Mouse (Mus musculus): ENCODE data around the gene Keap1. TPM values are rescaled to one million over a fixed set of nuclear protein-coding genes. Genes with fewer than 3 reads are reported as not detected.

Gene Keap1
- total RNA-seq, 1 experiment, result 27.4 TPM

GRCm38 (mm10) chr9:21254690-21255089, 15.5 kb upstream of the Keap1 start:
- Histone ChIP-seq H3K4me3 (ENCODE audit: insufficient read depth in 1 of 2, low read depth in 1 of 2, low read length in 2 of 2, poor library complexity in 1 of 2, severe bottlenecking in 1 of 2) (no peak overlapping the region), H3K27ac (ENCODE audit: insufficient read depth, low read depth, low read length, poor library complexity, severe bottlenecking) (no peak overlapping the region), H3K9me3 (ENCODE audit: control insufficient read depth, insufficient read depth, low read depth, low read length) (no peaks in the 10 kb centered on the region), H3K36me3 (ENCODE audit: control insufficient read depth, insufficient read depth, low read length, poor library complexity, severe bottlenecking) (no peaks in the 10 kb centered on the region), H3K9ac (ENCODE audit: insufficient read depth, low read depth, low read length, poor library complexity, severe bottlenecking) (no peak overlapping the region), H3K4me1 (ENCODE audit: control insufficient read depth in 2 of 2, insufficient read depth in 2 of 2, low read length in 2 of 2, poor library complexity in 1 of 2) (peaks cover 0 to 5% of the 10 kb centered on the region in 2 experiments; a peak in 2 of 4 replicates)
- DNase-seq (ENCODE audit: low read depth, low spot score), result no peak
- TF ChIP-seq MAFK (IDR thresholded peaks at IDR 0.05; ENCODE audit: insufficient read depth, low read depth, low read length), result no peak
- TF ChIP-seq ZC3H11A (IDR thresholded peaks at IDR 0.05; ENCODE audit: borderline replicate concordance, low read depth, low read length), result no peak
- no peak for TF ChIP-seq ZNF384 (IDR thresholded peaks at IDR 0.05; ENCODE audit: low read depth, low read length)
- in situ Hi-C loops (cut with MboI; ENCODE audit: low sequenced_read_pairs in 2 of 2, unreplicated experiment in 2 of 2), result no loop called here

GRCm38 (mm10) chr9:21251116-21251735, 12.1 kb upstream of the Keap1 start:
- no peaks in the 10 kb centered on the region for H3K36me3 ChIP-seq (ENCODE audit: control insufficient read depth, insufficient read depth, low read length, poor library complexity, severe bottlenecking)
- H3K4me3 ChIP-seq (ENCODE audit: insufficient read depth in 1 of 2, low read depth in 1 of 2, low read length in 2 of 2, poor library complexity in 1 of 2, severe bottlenecking in 1 of 2), result no peak overlapping the region
- in situ Hi-C loops (cut with MboI; ENCODE audit: low sequenced_read_pairs in 2 of 2, unreplicated experiment in 2 of 2), result no loop called here
- H3K9me3 ChIP-seq (ENCODE audit: control insufficient read depth, insufficient read depth, low read depth, low read length), result no peaks in the 10 kb centered on the region
- peaks cover 0 to 7% of the 10 kb centered on the region in 2 experiments; a peak in 3 of 4 replicates for H3K4me1 ChIP-seq (ENCODE audit: control insufficient read depth in 2 of 2, insufficient read depth in 2 of 2, low read length in 2 of 2, poor library complexity in 1 of 2)
- H3K27ac ChIP-seq (ENCODE audit: insufficient read depth, low read depth, low read length, poor library complexity, severe bottlenecking), result no peak overlapping the region
- DNase-seq (ENCODE audit: low read depth, low spot score), result no peak
- no peak overlapping the region for H3K9ac ChIP-seq (ENCODE audit: insufficient read depth, low read depth, low read length, poor library complexity, severe bottlenecking)
- no peak for TF ChIP-seq HCFC1 (IDR thresholded peaks at IDR 0.05; ENCODE audit: borderline replicate concordance, insufficient read depth, low read length)
- TF ChIP-seq ZC3H11A (IDR thresholded peaks at IDR 0.05; ENCODE audit: borderline replicate concordance, low read depth, low read length), result no peak
- no peak for TF ChIP-seq ZNF384 (IDR thresholded peaks at IDR 0.05; ENCODE audit: low read depth, low read length)
- no peak for TF ChIP-seq MAFK (IDR thresholded peaks at IDR 0.05; ENCODE audit: insufficient read depth, low read depth, low read length)
- no peak for TF ChIP-seq CHD2 (IDR thresholded peaks at IDR 0.05; ENCODE audit: low read depth, low read length)

GRCm38 (mm10) chr9:21250509-21250908, 11.3 kb upstream of the Keap1 start:
- in situ Hi-C loops (cut with MboI; ENCODE audit: low sequenced_read_pairs in 2 of 2, unreplicated experiment in 2 of 2), result no loop called here
- Histone ChIP-seq H3K4me3 (ENCODE audit: insufficient read depth in 1 of 2, low read depth in 1 of 2, low read length in 2 of 2, poor library complexity in 1 of 2, severe bottlenecking in 1 of 2) (no peak overlapping the region), H3K27ac (ENCODE audit: insufficient read depth, low read depth, low read length, poor library complexity, severe bottlenecking) (no peak overlapping the region), H3K36me3 (ENCODE audit: control insufficient read depth, insufficient read depth, low read length, poor library complexity, severe bottlenecking) (no peaks in the 10 kb centered on the region), H3K4me1 (ENCODE audit: control insufficient read depth in 2 of 2, insufficient read depth in 2 of 2, low read length in 2 of 2, poor library complexity in 1 of 2) (peaks cover 0 to 7% of the 10 kb centered on the region in 2 experiments; a peak in 3 of 4 replicates), H3K9ac (ENCODE audit: insufficient read depth, low read depth, low read length, poor library complexity, severe bottlenecking) (no peak overlapping the region), H3K9me3 (ENCODE audit: control insufficient read depth, insufficient read depth, low read depth, low read length) (no peaks in the 10 kb centered on the region)
- DNase-seq (ENCODE audit: low read depth, low spot score), result no peak
- TF ChIP-seq CHD2 (IDR thresholded peaks at IDR 0.05; ENCODE audit: low read depth, low read length), result no peak
- TF ChIP-seq HCFC1 (IDR thresholded peaks at IDR 0.05; ENCODE audit: borderline replicate concordance, insufficient read depth, low read length), result no peak

- Histone ChIP-seq H3K9me3 (ENCODE audit: control insufficient read depth, insufficient read depth, low read depth, low read length) (no peaks in the 10 kb centered on the region), H3K4me3 (ENCODE audit: insufficient read depth in 1 of 2, low read depth in 1 of 2, low read length in 2 of 2, poor library complexity in 1 of 2, severe bottlenecking in 1 of 2) (no peak overlapping the region), H3K9ac (ENCODE audit: insufficient read depth, low read depth, low read length, poor library complexity, severe bottlenecking) (no peak overlapping the region), H3K27ac (ENCODE audit: insufficient read depth, low read depth, low read length, poor library complexity, severe bottlenecking) (no peak overlapping the region), H3K4me1 (ENCODE audit: control insufficient read depth in 2 of 2, insufficient read depth in 2 of 2, low read length in 2 of 2, poor library complexity in 1 of 2) (peaks cover 0 to 9% of the 10 kb centered on the region in 2 experiments; a peak in 3 of 4 replicates), H3K36me3 (ENCODE audit: control insufficient read depth, insufficient read depth, low read length, poor library complexity, severe bottlenecking) (no peaks in the 10 kb centered on the region)
- in situ Hi-C loops (cut with MboI; ENCODE audit: low sequenced_read_pairs in 2 of 2, unreplicated experiment in 2 of 2), result no loop called here
- TF ChIP-seq ZC3H11A (IDR thresholded peaks at IDR 0.05; ENCODE audit: borderline replicate concordance, low read depth, low read length), result no peak
- no peak for TF ChIP-seq MAFK (IDR thresholded peaks at IDR 0.05; ENCODE audit: insufficient read depth, low read depth, low read length)
- TF ChIP-seq CHD2 (IDR thresholded peaks at IDR 0.05; ENCODE audit: low read depth, low read length), result no peak
- TF ChIP-seq HCFC1 (IDR thresholded peaks at IDR 0.05; ENCODE audit: borderline replicate concordance, insufficient read depth, low read length), result no peak
- TF ChIP-seq ZNF384 (IDR thresholded peaks at IDR 0.05; ENCODE audit: low read depth, low read length), result no peak
- no peak for DNase-seq (ENCODE audit: low read depth, low spot score)
Measured at GRCm38 (mm10) chr9:21249629-21250508, 10.7 kb upstream of the Keap1 start.

Measured in ES-E14 (cell line).